Mouse (Mus musculus): Measurements from ENCODE around the gene Jmjd1c. TPM values are rescaled to one million over a fixed set of nuclear protein-coding genes. Genes with fewer than 3 reads are reported as not detected.

Jmjd1c gene
- polyA plus RNA-seq, 1 experiment, result 10.3 TPM

- TF ChIP-seq GATA1 (IDR thresholded peaks at IDR 0.05; ENCODE audit: low read length), result no peak
These were observed 31.2 kb downstream of the Jmjd1c start for GRCm38 (mm10) chr10:67126859-67127758.

- TF ChIP-seq GATA1 (IDR thresholded peaks at IDR 0.05; ENCODE audit: low read length), result no peak
These were observed 33.6 kb downstream of the Jmjd1c start for GRCm38 (mm10) chr10:67129531-67129930.

- no peak for TF ChIP-seq GATA1 (IDR thresholded peaks at IDR 0.05; ENCODE audit: low read length)
These were observed 35.8 kb downstream of the Jmjd1c start for GRCm38 (mm10) chr10:67131709-67132108.

GRCm38 (mm10) chr10:67134322-67134721 lies 38.4 kb downstream of the Jmjd1c start:
- TF ChIP-seq GATA1 (IDR thresholded peaks at IDR 0.05; ENCODE audit: low read length), result no peak

GRCm38 (mm10) chr10:67137437-67137836 lies 41.5 kb downstream of the Jmjd1c start:
- TF ChIP-seq GATA1 (IDR thresholded peaks at IDR 0.05; ENCODE audit: low read length), result no peak

- no peak for TF ChIP-seq GATA1 (IDR thresholded peaks at IDR 0.05; ENCODE audit: low read length)
These were observed 47.7 kb downstream of the Jmjd1c start for GRCm38 (mm10) chr10:67143661-67144060.

- TF ChIP-seq GATA1 (IDR thresholded peaks at IDR 0.05; ENCODE audit: low read length), result no peak
These were observed 48.3 kb downstream of the Jmjd1c start for GRCm38 (mm10) chr10:67144269-67144668.

GRCm38 (mm10) chr10:67145623-67146022 lies 49.7 kb downstream of the Jmjd1c start:
- no peak for TF ChIP-seq GATA1 (IDR thresholded peaks at IDR 0.05; ENCODE audit: low read length)

- TF ChIP-seq GATA1 (IDR thresholded peaks at IDR 0.05; ENCODE audit: low read length), result no peak
These were observed 55.8 kb downstream of the Jmjd1c start for GRCm38 (mm10) chr10:67151766-67152165.

- TF ChIP-seq GATA1 (IDR thresholded peaks at IDR 0.05; ENCODE audit: low read length), result no peak
These were observed 58.7 kb downstream of the Jmjd1c start for GRCm38 (mm10) chr10:67154647-67155046.

- TF ChIP-seq GATA1 (IDR thresholded peaks at IDR 0.05; ENCODE audit: low read length), result no peak
These were observed 78.1 kb downstream of the Jmjd1c start for GRCm38 (mm10) chr10:67174049-67174448.

- TF ChIP-seq GATA1 (IDR thresholded peaks at IDR 0.05; ENCODE audit: low read length), result no peak
These were observed 80.1 kb downstream of the Jmjd1c start for GRCm38 (mm10) chr10:67176031-67176430.

- no peak for TF ChIP-seq GATA1 (IDR thresholded peaks at IDR 0.05; ENCODE audit: low read length)
These were observed 81.0 kb downstream of the Jmjd1c start for GRCm38 (mm10) chr10:67176932-67177331.

- TF ChIP-seq GATA1 (IDR thresholded peaks at IDR 0.05; ENCODE audit: low read length), result no peak
These were observed 81.5 kb downstream of the Jmjd1c start for GRCm38 (mm10) chr10:67177410-67177809.

GRCm38 (mm10) chr10:67180021-67180420 lies 84.1 kb downstream of the Jmjd1c start:
- no peak for TF ChIP-seq GATA1 (IDR thresholded peaks at IDR 0.05; ENCODE audit: low read length)

- TF ChIP-seq GATA1 (IDR thresholded peaks at IDR 0.05; ENCODE audit: low read length), result no peak
These were observed 84.9 kb downstream of the Jmjd1c start for GRCm38 (mm10) chr10:67180799-67181198.

GRCm38 (mm10) chr10:67182651-67183050 lies 86.7 kb downstream of the Jmjd1c start:
- TF ChIP-seq GATA1 (IDR thresholded peaks at IDR 0.05; ENCODE audit: low read length), result no peak
